Mouse (Mus musculus): ENCODE results near the gene Pygo2. TPM values are rescaled to one million over a fixed set of nuclear protein-coding genes. Genes with fewer than 3 reads are reported as not detected.

The Pygo2 gene
- total and polyA plus RNA-seq, 3 experiments, result 21.9 to 40.8 (median 29.7) TPM

DNA sequence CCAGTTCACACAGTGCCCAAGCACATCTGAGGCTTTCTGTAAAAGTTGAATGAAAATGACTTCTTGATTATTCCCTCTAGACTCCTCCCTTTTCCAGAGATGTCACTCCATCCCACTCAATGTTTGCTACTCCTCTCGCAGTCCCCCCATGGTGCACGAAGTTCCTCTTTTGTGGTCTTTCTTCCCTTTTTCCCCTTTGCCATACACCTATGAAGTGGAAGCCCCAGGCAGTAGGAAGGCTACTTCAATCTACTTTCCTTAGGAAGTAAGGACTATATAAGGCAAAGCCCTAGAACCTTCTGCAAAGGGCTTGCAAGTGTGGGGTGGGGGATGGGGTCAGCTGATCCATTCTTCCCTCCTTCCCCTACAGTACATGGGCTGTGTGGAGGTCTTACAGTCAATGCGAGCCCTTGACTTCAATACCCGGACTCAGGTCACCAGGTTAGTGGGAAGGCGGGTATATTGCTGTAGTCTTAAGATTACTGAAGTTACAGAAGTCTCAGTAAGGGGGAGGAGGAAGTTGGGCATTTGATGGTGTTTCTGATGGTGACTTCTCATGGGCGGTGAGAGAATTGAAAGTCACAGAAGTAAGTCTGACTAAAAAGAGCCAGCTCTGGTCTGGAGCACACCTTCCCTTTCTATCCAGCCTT is 7.3 kb upstream of the Pygo2 start:
- Histone ChIP-seq H3K4me3 (replicated peaks in 1 of 3; ENCODE audit: low read depth in 2 of 3, low read length in 2 of 3, poor library complexity in 1 of 3) (no peak overlapping the region), H3K9ac (ENCODE audit: insufficient read depth, low read depth) (no peak overlapping the region), H3K36me3 (replicated peaks in 1 of 2; ENCODE audit: control insufficient read depth in 1 of 2, insufficient read depth in 1 of 2, low read length in 1 of 2) (peaks cover 44 to 60% of the 10 kb centered on the region in 2 experiments), H3K27me3 (replicated peaks) (no peaks in the 10 kb centered on the region), H3K9me3 (replicated peaks; ENCODE audit: low read length) (no peaks in the 10 kb centered on the region), H3K79me2 (replicated peaks; ENCODE audit: control insufficient read depth, extremely low read depth, insufficient read depth, poor library complexity, severe bottlenecking) (peaks cover 30% of the 10 kb centered on the region), H3K27ac (ENCODE audit: insufficient read depth, low read depth) (no peak overlapping the region), H3K4me2 (ENCODE audit: insufficient read depth, low read depth, poor library complexity, severe bottlenecking) (no peak overlapping the region), H3K4me1 (ENCODE audit: control insufficient read depth in 1 of 2, insufficient read depth in 2 of 2) (peaks cover 14 to 42% of the 10 kb centered on the region in 2 experiments)
- in situ Hi-C loops (cut with MboI; ENCODE audit: low pct_ligation_motif_present, low pct_unique_long_range_greater_than_20kb, low sequenced_read_pairs) (no loop called here), dilution Hi-C loops (cut with MboI; ENCODE audit: extremely low pct_ligation_motif_present, extremely low pct_unique_long_range_greater_than_20kb, low sequenced_read_pairs) (no loop called here)
- TF ChIP-seq ETS1 (conservative IDR thresholded peaks at IDR 0.05; ENCODE audit: low read depth, low read length) (no peak), POLR2AphosphoS2 (IDR thresholded peaks at IDR 0.05; ENCODE audit: low read depth, low read length) (no peak), CTCF (conservative IDR thresholded peaks at IDR 0.05 in 1 of 2, IDR thresholded peaks at IDR 0.05 in 1 of 2; ENCODE audit: low read depth in 2 of 2, low read length in 2 of 2) (no peak), JUND (conservative IDR thresholded peaks at IDR 0.05; ENCODE audit: low read depth, low read length) (no peak), JUN (IDR thresholded peaks at IDR 0.05; ENCODE audit: insufficient read depth, low read depth, low read length) (no peak)
- DNase-seq (ENCODE audit: extremely low read depth), result no peak

DNA sequence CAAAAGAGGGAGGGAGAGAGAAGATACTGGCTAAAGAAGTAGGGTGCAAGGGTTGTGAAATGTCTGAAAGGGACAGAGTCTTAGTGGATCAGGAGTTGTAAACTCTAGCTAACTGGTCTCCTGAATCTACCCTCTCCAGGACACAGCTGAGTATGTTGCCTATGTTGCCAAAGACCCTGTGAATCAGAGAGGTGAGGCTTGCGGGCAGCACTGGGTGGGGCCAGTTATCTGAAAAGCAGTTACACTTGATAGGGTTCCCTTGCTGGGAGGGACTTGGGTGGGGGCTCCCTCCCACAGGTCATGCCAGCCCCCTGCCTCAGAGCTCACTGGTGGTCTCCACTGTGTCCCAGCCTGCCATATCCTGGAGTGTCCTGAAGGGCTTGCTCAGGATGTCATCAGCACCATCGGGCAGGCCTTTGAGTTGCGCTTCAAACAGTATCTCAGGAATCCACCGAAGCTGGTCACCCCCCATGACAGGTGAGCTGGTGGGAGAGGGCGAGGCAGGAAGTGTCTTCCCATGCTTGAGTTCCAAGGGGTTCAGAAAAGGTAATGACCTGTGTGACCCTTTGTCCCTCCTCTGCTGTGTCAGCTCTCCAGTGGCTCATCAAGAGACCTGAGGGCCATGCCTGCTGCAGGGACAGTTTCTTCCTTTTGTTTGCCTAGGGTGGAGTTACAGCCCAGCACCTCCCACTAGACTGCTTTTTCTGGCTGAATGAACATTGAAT is 5.4 kb upstream of the Pygo2 start:
- TF ChIP-seq RAD21 (IDR thresholded peaks at IDR 0.05; ENCODE audit: low read depth, low read length), result no peak
- TF ChIP-seq NRF1 (IDR thresholded peaks at IDR 0.05; ENCODE audit: low read depth, low read length), result no peak
- TF ChIP-seq ELF1 (IDR thresholded peaks at IDR 0.05; ENCODE audit: low read depth, low read length), result no peak
- TF ChIP-seq MEF2A (IDR thresholded peaks at IDR 0.05; ENCODE audit: borderline replicate concordance, low read depth, low read length), result no peak
- TF ChIP-seq TBP (conservative IDR thresholded peaks at IDR 0.05; ENCODE audit: low read depth, low read length), result no peak
- TF ChIP-seq CHD1 (IDR thresholded peaks at IDR 0.05; ENCODE audit: low read depth, low read length), result no peak
- TF ChIP-seq CHD2 (IDR thresholded peaks at IDR 0.05; ENCODE audit: low read length), result no peak
- TF ChIP-seq CTCF (conservative IDR thresholded peaks at IDR 0.05 in 1 of 2, IDR thresholded peaks at IDR 0.05 in 1 of 2; ENCODE audit: low read depth in 2 of 2, low read length in 2 of 2), result no peak
- TF ChIP-seq IRF4 (IDR thresholded peaks at IDR 0.05; ENCODE audit: low read depth, low read length), result no peak
- no peak for TF ChIP-seq TCF12 (IDR thresholded peaks at IDR 0.05; ENCODE audit: low read depth, low read length)
- TF ChIP-seq ZMIZ1 (IDR thresholded peaks at IDR 0.05; ENCODE audit: low read depth, low read length), result no peak
- no peak for TF ChIP-seq UBTF (IDR thresholded peaks at IDR 0.05; ENCODE audit: low read depth, low read length)
- no peak for TF ChIP-seq MXI1 (IDR thresholded peaks at IDR 0.05; ENCODE audit: low read depth, low read length)
- no peak for TF ChIP-seq ZNF384 (IDR thresholded peaks at IDR 0.05; ENCODE audit: low read depth, low read length)
- dilution Hi-C loops (cut with MboI; ENCODE audit: extremely low pct_ligation_motif_present, extremely low pct_unique_long_range_greater_than_20kb, low sequenced_read_pairs), result no loop called here
- H3K4me1 ChIP-seq (ENCODE audit: control insufficient read depth in 1 of 2, insufficient read depth in 2 of 2), result peaks cover 14 to 38% of the 10 kb centered on the region in 2 experiments
- no peak overlapping the region for H3K27ac ChIP-seq (ENCODE audit: insufficient read depth, low read depth)
- no peak overlapping the region for H3K4me2 ChIP-seq (ENCODE audit: insufficient read depth, low read depth, poor library complexity, severe bottlenecking)
- no peaks in the 10 kb centered on the region for H3K27me3 ChIP-seq (replicated peaks)
- DNase-seq (ENCODE audit: extremely low read depth), result no peak
- in situ Hi-C loops (cut with MboI; ENCODE audit: low pct_ligation_motif_present, low pct_unique_long_range_greater_than_20kb, low sequenced_read_pairs), result no loop called here
- peaks cover 21% of the 10 kb centered on the region for H3K79me2 ChIP-seq (replicated peaks; ENCODE audit: control insufficient read depth, extremely low read depth, insufficient read depth, poor library complexity, severe bottlenecking)
- H3K9ac ChIP-seq (ENCODE audit: insufficient read depth, low read depth), result no peak overlapping the region
- peaks cover 48 to 69% of the 10 kb centered on the region in 2 experiments for H3K36me3 ChIP-seq (replicated peaks in 1 of 2; ENCODE audit: control insufficient read depth in 1 of 2, insufficient read depth in 1 of 2, low read length in 1 of 2)
- H3K9me3 ChIP-seq (replicated peaks; ENCODE audit: low read length), result no peaks in the 10 kb centered on the region
- H3K4me3 ChIP-seq (replicated peaks in 1 of 3; ENCODE audit: low read depth in 2 of 3, low read length in 2 of 3, poor library complexity in 1 of 3), result no peak overlapping the region

All from CH12.LX (cell line).